Mouse (Mus musculus) megakaryocyte-erythroid progenitor cell, adult 5-6 weeks (primary cell): ENCODE data around the gene Med23. TPM values are rescaled to one million over a fixed set of nuclear protein-coding genes. Genes with fewer than 3 reads are reported as not detected.

Experiments
- ATAC-seq: replicated peaks from 2 replicates; pipeline ENCODE4 v1.8.0; 2016; ENCODE audit warnings: mild to moderate bottlenecking, inconsistent platforms; ENCODE audit not compliant: severe bottlenecking, poor library complexity, low FRiP score, low TSS enrichment
- total RNA-seq, 2 experiments: library from RNA; stranded (forward) in 1 of 2; stranded (reverse) in 1 of 2; fragments of 200-1000, 215-1000 nt in 1 of 2; fragments of >200 nt in 1 of 2; fragmentation: Nextera tagmentation in 1 of 2; gene quantifications; 2 replicates each; pipeline ENCODE4 v1.2.3; 2014 to 2017

Gene Med23
- total RNA-seq, 2 experiments from 2014 or later, result 24.5 to 25.3 TPM

GRCm38 (mm10) chr10:24863146-24863545, 6.6 kb upstream of the Med23 start:
- no peak for ATAC-seq

DNA sequence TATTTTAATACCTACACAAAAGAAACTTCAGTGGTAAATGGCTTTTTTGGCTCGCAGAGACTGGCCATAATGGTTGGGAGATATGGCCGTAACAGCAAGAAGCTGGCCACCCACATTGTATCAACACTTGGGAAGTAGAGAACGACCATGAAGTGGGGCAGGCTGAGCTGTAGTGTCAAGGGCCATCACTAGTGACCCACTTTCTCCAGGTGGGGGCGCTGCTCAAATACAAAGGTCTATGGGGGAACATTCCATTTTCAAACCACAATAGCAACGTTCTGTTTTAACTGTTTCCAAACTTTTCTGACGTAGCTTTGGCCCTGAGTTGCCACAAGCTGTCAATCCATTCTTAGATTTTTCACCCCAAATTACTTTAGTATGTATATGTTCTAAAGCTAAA, 5.4 kb upstream of the Med23 start:
- ATAC-seq, result peak; percentile 74

GRCm38 (mm10) chr10:24873624-24874023, 3.8 kb downstream of the Med23 start:
- ATAC-seq, result no peak

- ATAC-seq, result peak; percentile 92
These were observed 16.2 kb downstream of the Med23 start for GRCm38 (mm10) chr10:24886008-24886407.

DNA sequence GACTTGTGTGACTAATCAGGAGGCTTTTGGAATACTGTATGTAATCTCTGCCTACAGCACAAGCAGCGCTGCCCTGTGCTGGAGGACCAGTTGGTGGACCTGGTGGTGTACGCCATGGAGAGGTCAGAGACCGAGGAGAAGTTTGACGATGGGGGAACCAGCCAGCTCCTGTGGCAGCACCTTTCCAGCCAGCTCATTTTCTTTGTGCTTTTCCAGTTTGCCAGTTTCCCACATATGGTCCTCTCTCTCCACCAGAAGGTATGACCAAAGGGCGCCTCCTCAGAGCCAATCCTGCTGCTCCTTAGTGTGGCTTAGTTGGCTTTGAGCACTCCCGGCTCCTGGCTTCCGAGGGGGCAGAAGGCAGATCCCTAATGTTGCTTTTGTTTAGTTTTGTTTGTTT, 18.6 kb downstream of the Med23 start:
- ATAC-seq, result no peak

DNA sequence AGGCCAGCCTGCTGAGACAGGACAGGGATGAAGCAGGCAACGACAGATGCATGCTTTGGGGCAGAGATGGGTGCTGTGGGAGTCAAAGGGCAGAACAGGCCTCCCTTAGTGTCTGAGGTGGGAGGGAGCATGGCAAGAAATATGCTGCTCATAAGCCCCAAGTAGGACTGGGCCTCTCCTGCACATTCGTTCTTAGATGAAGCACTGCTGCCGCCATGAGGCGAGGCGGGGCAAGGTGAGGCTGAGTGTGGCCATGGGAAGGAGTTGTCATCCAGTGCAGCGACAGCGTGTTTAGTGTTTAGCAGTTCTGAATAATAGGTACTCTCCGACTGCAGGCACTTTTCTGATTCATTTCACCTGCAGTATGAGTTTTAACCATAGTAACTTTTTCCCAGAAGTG, 26.1 kb downstream of the Med23 start:
- peak; percentile 36; the same call in 1 of the 2 replicates for ATAC-seq

GRCm38 (mm10) chr10:24905627-24906026, 35.8 kb downstream of the Med23 start:
- no peak; the same call in 1 of the 2 replicates for ATAC-seq

DNA sequence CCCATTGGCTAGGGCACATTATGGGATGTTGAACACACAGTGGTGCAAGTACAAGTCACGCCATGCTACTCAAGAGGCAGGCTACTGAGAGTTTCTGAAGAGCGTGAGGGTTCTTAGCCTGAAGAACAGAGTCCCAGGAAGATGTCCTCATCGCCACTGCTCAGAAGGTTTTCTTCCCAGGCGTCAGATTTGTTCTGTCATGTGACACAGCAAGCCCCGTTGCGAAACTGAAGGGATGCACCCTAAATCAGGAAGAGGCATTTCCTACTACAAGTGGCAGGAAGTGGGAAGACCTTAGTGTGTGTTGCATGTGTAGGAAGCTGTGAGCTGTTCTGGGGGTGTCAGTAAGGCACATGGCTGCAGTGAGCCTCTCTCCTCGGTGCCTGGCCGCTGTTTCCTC, 41.4 kb downstream of the Med23 start:
- ATAC-seq, result no peak

GRCm38 (mm10) chr10:24912576-24912975, 42.8 kb downstream of the Med23 start:
- ATAC-seq, result no peak

DNA sequence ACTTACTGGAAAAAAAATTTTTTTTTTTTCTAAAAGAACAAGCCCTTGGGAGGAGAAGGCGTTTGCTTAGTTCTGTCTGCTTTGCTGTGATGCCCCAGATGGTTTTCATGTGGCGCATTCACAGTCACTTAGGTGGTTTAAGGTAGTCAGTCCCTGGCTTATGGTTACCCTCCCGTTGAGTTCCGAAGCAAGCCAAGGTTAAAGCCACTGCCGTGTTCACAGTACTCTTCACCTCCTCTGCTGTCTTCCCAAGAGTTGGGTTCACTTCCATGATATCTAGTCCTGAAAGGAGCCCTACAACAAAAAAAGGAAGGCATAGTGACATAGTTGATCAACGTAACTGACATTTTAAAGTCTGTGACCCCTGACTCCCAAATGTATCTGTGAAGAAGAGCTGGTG, 45.7 kb downstream of the Med23 start:
- no peak for ATAC-seq

- ATAC-seq, result no peak
These were observed 53.2 kb downstream of the Med23 start for GRCm38 (mm10) chr10:24922977-24923376.

- no peak for ATAC-seq
These were observed 54.5 kb downstream of the Med23 start for GRCm38 (mm10) chr10:24924296-24924695.

- no peak for ATAC-seq
These were observed 56.6 kb downstream of the Med23 start for GRCm38 (mm10) chr10:24926380-24926779.

DNA sequence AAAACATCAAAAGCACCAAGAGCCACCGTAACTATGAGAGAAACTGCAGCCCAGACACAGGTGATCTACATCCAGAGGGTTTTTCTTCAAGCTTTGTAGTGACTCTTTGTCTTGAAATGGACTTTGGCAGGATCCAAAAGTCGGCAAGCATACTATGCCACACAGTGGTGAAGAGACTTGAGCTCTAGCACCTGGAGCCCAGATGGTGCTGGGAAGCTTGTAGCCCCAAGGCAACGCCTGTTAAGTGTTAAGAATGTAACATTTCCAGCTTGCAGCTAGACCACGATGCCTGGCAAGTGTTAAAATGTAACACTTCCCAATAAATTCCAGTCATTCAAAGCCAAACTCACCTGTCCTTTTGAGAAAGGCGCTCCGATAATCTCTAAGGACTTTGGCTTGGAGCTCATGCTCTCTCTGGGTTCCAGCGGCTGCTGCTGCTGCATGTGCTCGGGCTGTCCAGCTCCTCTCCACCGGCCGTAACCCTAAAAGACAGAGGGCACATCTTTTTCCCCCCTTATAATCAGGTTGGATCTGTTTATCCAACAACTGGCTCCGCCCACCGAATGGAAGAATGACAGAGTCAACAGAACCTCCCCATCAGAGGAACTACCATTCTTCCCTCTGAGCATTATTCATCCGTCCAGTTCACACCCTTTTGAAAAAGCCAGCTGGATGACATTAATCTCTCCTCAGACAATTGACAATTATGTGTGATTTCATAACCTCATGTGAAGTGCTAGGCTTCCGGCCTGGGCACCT, 57.4 kb downstream of the Med23 start, which contains the start of gene Arg1:
Gene Arg1, minus strand, starts transcription at position 523 of the 759 bp plus-strand sequence.
- no peak for ATAC-seq

DNA sequence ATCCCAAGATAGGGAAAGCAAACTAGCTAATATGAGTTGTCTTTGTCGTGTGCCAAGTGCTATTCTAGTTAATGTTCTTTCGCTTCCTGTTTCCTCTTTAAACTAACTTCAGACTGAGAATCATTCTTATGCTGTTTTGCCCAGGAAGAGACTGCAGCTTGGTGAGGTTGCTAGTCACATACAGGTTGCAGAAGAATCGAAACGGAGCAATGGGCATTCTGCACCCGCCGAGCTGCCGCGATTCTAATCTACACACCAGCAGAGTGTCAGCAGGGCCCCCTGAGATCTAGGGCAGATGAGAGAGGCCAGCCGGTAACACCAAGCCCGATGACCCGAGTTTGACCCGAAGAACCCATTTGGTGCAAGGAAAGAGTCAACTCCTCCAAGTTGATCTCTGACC, 58.3 kb downstream of the Med23 start:
- ATAC-seq, result peak; percentile 47; the same call in 1 of the 2 replicates

GRCm38 (mm10) chr10:24930143-24930542, 60.4 kb downstream of the Med23 start:
- ATAC-seq, result no peak

GRCm38 (mm10) chr10:24947871-24948270, 78.1 kb downstream of the Med23 start:
- ATAC-seq, result no peak

- no peak for ATAC-seq
These were observed 78.5 kb downstream of the Med23 start for GRCm38 (mm10) chr10:24948278-24948677.

DNA sequence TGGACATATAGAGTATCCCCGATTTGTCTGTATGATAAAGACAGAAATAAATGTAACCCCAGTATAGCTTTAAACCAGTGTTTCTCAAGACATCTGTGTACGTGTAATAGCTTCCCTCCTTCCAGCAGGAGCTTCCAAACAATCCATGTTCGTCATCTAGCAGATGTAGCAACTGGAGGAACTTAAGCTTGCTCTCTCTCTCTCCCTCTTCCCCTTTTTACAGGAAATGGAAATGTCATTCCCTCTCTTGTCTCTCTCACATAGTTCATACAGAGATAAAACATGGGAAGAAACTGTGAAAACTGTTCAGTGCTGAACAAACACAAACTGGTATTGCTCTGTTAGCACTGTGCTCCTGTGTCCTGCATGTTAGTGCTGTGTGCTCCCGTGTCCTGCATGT, 80.4 kb downstream of the Med23 start:
- no peak for ATAC-seq

DNA sequence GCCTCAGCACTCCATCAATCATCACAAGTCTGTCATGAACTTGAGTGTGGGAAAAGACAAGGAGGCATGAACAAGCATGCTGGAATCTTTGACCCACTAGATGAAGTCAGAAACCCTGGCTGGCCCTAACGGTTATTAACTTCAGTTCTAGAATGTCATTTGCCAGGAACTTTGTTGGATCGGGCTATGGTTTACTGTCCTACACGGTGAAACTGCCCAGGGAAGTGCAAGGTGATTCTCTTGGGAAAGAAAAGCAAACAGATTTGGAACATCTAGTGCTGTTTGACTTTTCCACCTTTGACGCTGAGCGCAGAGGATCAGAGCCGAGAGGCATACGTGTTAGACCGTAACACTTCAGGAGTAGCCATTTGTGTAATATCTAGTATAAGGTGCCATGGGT, 81.8 kb downstream of the Med23 start:
- ATAC-seq, result no peak

- no peak for ATAC-seq
These were observed 82.8 kb downstream of the Med23 start for GRCm38 (mm10) chr10:24952549-24952948.
